Mouse (Mus musculus) layer of hippocampus, postnatal 36 days (tissue): ENCODE data around the gene Rps15. TPM values are rescaled to one million over a fixed set of nuclear protein-coding genes. Genes with fewer than 3 reads are reported as not detected.

ENCODE experiments used
- DNase-seq, 2 experiments: peaks; one replicate each; pipeline ENCODE4 v3.0.0; 2022
- total RNA-seq, 2 experiments: library from RNA; stranded (reverse); gene quantifications; 2 replicates each; pipeline ENCODE4 v1.2.3; 2021

The Rps15 gene
- total RNA-seq, 2 experiments from 2014 or later, result 755 to 823 TPM

- no peak for DNase-seq
These were observed 3.6 kb upstream of the Rps15 start for GRCm38 (mm10) chr10:80288657-80289056.

- no peak for DNase-seq
These were observed 1.1 kb downstream of the Rps15 start for GRCm38 (mm10) chr10:80293325-80293724.

GRCm38 (mm10) chr10:80294311-80294710 is 2.1 kb downstream of the Rps15 start:
- no peak for DNase-seq

GRCm38 (mm10) chr10:80294788-80295303 is 2.6 kb downstream of the Rps15 start:
- DNase-seq, result no peak

GRCm38 (mm10) chr10:80295618-80296425 is 3.6 kb downstream of the Rps15 start, which contains the start of gene Apc2:
Gene Apc2, plus strand, starts transcription at chr10:80295977.
- peak; percentile 81 to 82 for DNase-seq

- DNase-seq, result no peak
These were observed 4.6 kb downstream of the Rps15 start for GRCm38 (mm10) chr10:80296824-80297223.

- no peak for DNase-seq
These were observed 5.4 kb downstream of the Rps15 start for GRCm38 (mm10) chr10:80297526-80298133.

GRCm38 (mm10) chr10:80298571-80299281 is 6.5 kb downstream of the Rps15 start:
- DNase-seq, result peak; percentile 91 to 92

- no peak for DNase-seq
These were observed 7.0 kb downstream of the Rps15 start for GRCm38 (mm10) chr10:80299301-80299700.

GRCm38 (mm10) chr10:80299824-80300223 is 7.6 kb downstream of the Rps15 start:
- DNase-seq, result no peak

- no peak for DNase-seq
These were observed 8.5 kb downstream of the Rps15 start for GRCm38 (mm10) chr10:80300672-80301181.

GRCm38 (mm10) chr10:80301256-80302081 is 9.2 kb downstream of the Rps15 start:
- DNase-seq, result no peak

- DNase-seq, result no peak
These were observed 9.8 kb downstream of the Rps15 start for GRCm38 (mm10) chr10:80302082-80302355.

GRCm38 (mm10) chr10:80302471-80302881 is 10.2 kb downstream of the Rps15 start:
- no peak for DNase-seq

- DNase-seq, result no peak
These were observed 12.2 kb downstream of the Rps15 start for GRCm38 (mm10) chr10:80304458-80304857.

- no peak for DNase-seq
These were observed 12.6 kb downstream of the Rps15 start for GRCm38 (mm10) chr10:80304862-80305261.

- DNase-seq, result no peak
These were observed 19.3 kb downstream of the Rps15 start for GRCm38 (mm10) chr10:80311560-80311959.

- DNase-seq, result no peak
These were observed 20.6 kb downstream of the Rps15 start for GRCm38 (mm10) chr10:80312586-80313504.

GRCm38 (mm10) chr10:80313627-80314201 is 21.5 kb downstream of the Rps15 start:
- no peak for DNase-seq

- no peak for DNase-seq
These were observed 22.3 kb downstream of the Rps15 start for GRCm38 (mm10) chr10:80314494-80315001.
